In genomic region chr4:46664123-46665009, GRCm38 (mm10) we compare ENCODE assay signal across 7 mouse cellular contexts. TPM values are rescaled to one million over a fixed set of nuclear protein-coding genes. Genes with fewer than 3 reads are reported as not detected.
DNase-seq lines count a peak whose midpoint lies in the region; ATAC-seq lines count a peak whose summit lies in the region.

No protein-coding gene starts in this region.

- peak overlapping the region; percentile 56 for H3K9ac ChIP-seq in hindbrain, embryonic 12.5 days
- peak overlapping the region; percentile 57 for H3K9ac ChIP-seq in liver, embryonic 11.5 days (ENCODE audit: low read depth, low read length)
- H3K9ac ChIP-seq in midbrain, embryonic 15.5 days, result 0 out of 2 replicates have a peak overlapping the region, but pooled peaks have one; percentile 11

- peak; percentile 88 for ATAC-seq in hindbrain, embryonic 12.5 days (ENCODE audit: low FRiP score)
- peak; percentile 82 for ATAC-seq in liver, embryonic 11.5 days (replicated peaks; ENCODE audit: low FRiP score)
- peak; percentile 74 for ATAC-seq in midbrain, embryonic 15.5 days (replicated peaks)

- H3K4me3 ChIP-seq in hindbrain, embryonic 12.5 days, result peak overlapping the region; percentile 35
- H3K4me3 ChIP-seq in liver, embryonic 11.5 days (ENCODE audit: low read depth, low read length), result peak overlapping the region; percentile 38
- peak overlapping the region; percentile 17 for H3K4me3 ChIP-seq in midbrain, embryonic 15.5 days

- peaks cover 4% of the 10 kb centered on the region; the same call in 1 of the 2 replicates for H3K27me3 ChIP-seq in hindbrain, embryonic 12.5 days
- no peaks in the 10 kb centered on the region for H3K27me3 ChIP-seq in liver, embryonic 11.5 days (replicated peaks; ENCODE audit: control insufficient read depth, insufficient read depth, low read length)
- 0 out of 2 replicates have a peak, but pooled peaks cover 5% of the 10 kb centered on the region for H3K27me3 ChIP-seq in midbrain, embryonic 15.5 days (replicated peaks)

- H3K27ac ChIP-seq in hindbrain, embryonic 12.5 days, result peak overlapping the region; percentile 86
- H3K27ac ChIP-seq in liver, embryonic 11.5 days (ENCODE audit: low read depth, low read length), result peak overlapping the region; percentile 8; the same call in 1 of the 2 replicates
- 0 out of 2 replicates have a peak overlapping the region, but pooled peaks have one; percentile 7 for H3K27ac ChIP-seq in midbrain, embryonic 15.5 days

- no peaks in the 10 kb centered on the region for H3K36me3 ChIP-seq in hindbrain, embryonic 12.5 days
- H3K36me3 ChIP-seq in liver, embryonic 11.5 days (ENCODE audit: control insufficient read depth, insufficient read depth, low read length), result no peaks in the 10 kb centered on the region
- H3K36me3 ChIP-seq in midbrain, embryonic 15.5 days (replicated peaks), result no peaks in the 10 kb centered on the region

- H3K9me3 ChIP-seq in hindbrain, embryonic 12.5 days (replicated peaks), result no peaks in the 10 kb centered on the region
- no peaks in the 10 kb centered on the region for H3K9me3 ChIP-seq in liver, embryonic 11.5 days (ENCODE audit: control insufficient read depth, low read length)
- no peaks in the 10 kb centered on the region for H3K9me3 ChIP-seq in midbrain, embryonic 15.5 days

- peaks cover 19% of the 10 kb centered on the region for H3K4me1 ChIP-seq in hindbrain, embryonic 12.5 days
- H3K4me1 ChIP-seq in liver, embryonic 11.5 days (replicated peaks; ENCODE audit: control insufficient read depth, insufficient read depth, low read length), result peaks cover 5% of the 10 kb centered on the region
- H3K4me1 ChIP-seq in midbrain, embryonic 15.5 days, result peaks cover 5% of the 10 kb centered on the region; the same call in 1 of the 2 replicates

- DNase-seq in R1 (ENCODE audit: low read depth, low spot score), result peak; percentile 82
- DNase-seq in adrenal gland, postnatal 36 days, result peak; percentile 87 to 89
- peak; percentile 44 to 49 for DNase-seq in frontal cortex, postnatal 36 days (ENCODE audit: low spot score in 2 of 2)
- peak; percentile 74 for DNase-seq in liver, embryonic 11.5 days (ENCODE audit: low spot score)
- DNase-seq in testis, postnatal 14 days (ENCODE audit: low spot score), result peak; percentile 75

- peak overlapping the region; percentile 58 for H3K4me2 ChIP-seq in hindbrain, embryonic 12.5 days (replicated peaks)
- H3K4me2 ChIP-seq in liver, embryonic 11.5 days, result peak overlapping the region; percentile 75
- peak overlapping the region; percentile 41 for H3K4me2 ChIP-seq in midbrain, embryonic 15.5 days

- WGBS in hindbrain, embryonic 12.5 days, result 1% methylated on average over 34 of the region's 34 CpGs
- 6% methylated on average over 34 of the region's 34 CpGs for WGBS in liver, embryonic 11.5 days
- 8% methylated on average over 34 of the region's 34 CpGs for WGBS in midbrain, embryonic 15.5 days

RNA-seq across cellular contexts. Expression of gene Tbc1d2, which starts 14.4 kb away (rescaled TPM):
- total RNA-seq in adrenal gland, postnatal 36 days (2021), result 1 to 10 TPM; 2.4 to 2.7 TPM
- polyA plus RNA-seq in hindbrain, embryonic 12.5 days (2016; fragmentation: Nextera tagmentation; extraction: Ambion mirVana), result 1.4 and 1.5 TPM in 2 replicates
- polyA plus RNA-seq in liver, embryonic 11.5 days (2014; fragmentation: Nextera tagmentation; extraction: Ambion mirVana), result 0.58 and 0.70 TPM in 2 replicates
- polyA plus RNA-seq in midbrain, embryonic 15.5 days (2015; fragmentation: Nextera tagmentation; extraction: Ambion mirVana), result 0.61 and 0.88 TPM in 2 replicates

Comparison
In these comparisons a context has a peak if more than half of its experiments do, and no peak if none do; other contexts are left out.
1. Peak in every context shown above with its lines: DNase-seq, ATAC-seq, H3K4me3 ChIP-seq and H3K27ac ChIP-seq.
2. H3K27ac ChIP-seq: peak in every context shown above with its lines; median percentile 86 in hindbrain, embryonic 12.5 days; 8 in liver, embryonic 11.5 days; 7 in midbrain, embryonic 15.5 days.